Mouse (Mus musculus) mouse trophoblast stem cell (cell line): Measurements from ENCODE around the gene Ercc1.

ENCODE experiments used
- in situ Hi-C, 2 experiments: fragments of 300-500 bp; cut with MseI, MboI; formaldehyde crosslinking; loops; 2 replicates in 1 of 2; 3 replicates in 1 of 2; pipeline ENCODE4 v1.15.1; 2025

The Ercc1 gene

GRCm38 (mm10) chr7:19308454-19309277 is 35.9 kb upstream of the Ercc1 start:
- in situ Hi-C loops = no loop called here

DNA sequence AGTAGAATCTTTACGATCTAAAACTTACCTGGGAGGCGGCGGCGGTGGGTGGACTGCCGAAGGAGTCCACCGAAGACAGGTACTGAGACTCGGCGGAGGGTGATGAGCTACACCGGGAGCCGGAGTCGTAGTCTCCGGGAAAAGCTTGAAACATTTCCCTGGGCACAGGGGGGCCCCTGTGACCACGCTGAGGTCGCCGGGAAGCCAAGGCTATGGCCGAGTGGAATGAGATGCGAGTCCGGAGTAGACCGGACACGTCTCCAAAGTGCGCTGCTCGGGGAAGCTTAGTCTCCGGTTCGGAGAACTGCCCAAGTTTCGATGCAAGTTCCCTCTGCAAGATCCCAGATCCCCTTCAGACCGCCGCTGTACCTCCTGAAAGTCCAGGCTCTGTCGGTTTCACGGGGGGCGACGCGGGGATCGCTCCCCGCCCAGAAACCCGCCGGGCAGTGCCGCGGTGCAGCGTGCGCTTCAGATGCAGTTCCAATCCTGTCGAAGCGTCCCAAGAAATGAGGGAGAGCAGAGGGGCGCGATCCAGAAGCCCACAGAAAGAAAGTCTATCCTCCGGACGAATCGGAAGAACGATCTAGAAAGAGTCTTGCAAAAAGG is 35.2 kb upstream of the Ercc1 start:
- in situ Hi-C loops = no loop called here

DNA sequence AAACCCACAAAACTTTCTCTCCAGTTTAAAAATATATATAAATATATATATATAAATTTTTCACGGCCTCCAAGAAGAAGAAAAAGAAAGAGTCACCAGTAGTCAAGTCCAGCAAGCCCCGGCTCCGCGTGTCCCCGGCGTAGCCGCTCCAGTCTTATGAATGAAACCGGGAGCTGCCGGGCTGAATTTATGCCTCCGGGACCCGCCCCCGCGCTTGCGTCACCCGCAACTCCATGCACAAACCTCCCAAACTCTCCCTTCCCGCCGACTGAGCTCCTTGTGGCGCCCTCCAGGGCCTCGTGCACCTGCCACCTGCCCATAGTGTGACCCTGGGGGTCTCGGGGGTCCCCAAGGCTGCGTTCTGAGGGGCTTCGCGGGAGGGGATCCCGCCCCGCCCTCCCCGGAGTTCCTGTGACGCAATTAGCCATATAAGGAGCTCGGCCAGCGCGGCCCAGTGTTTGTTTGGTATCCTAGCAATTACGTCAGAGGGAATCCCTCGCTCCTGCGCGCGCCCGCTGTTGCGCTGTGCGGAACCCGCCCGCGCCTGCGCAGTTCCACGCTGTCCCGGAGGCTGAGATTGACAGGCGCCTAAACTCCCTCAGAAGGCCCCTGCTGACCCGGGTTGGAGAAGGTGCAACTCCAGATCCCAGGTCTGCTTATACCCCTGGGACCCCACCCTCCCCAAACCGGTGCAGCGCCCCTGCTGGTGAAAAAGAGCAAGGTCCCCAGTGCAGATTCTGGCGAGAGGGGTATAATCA is 34.5 kb upstream of the Ercc1 start, which contains the start of gene Fosb:
Gene Fosb, minus strand, starts transcription at position 168 of the 758 bp plus-strand sequence.
- in situ Hi-C loops = no loop called here

DNA sequence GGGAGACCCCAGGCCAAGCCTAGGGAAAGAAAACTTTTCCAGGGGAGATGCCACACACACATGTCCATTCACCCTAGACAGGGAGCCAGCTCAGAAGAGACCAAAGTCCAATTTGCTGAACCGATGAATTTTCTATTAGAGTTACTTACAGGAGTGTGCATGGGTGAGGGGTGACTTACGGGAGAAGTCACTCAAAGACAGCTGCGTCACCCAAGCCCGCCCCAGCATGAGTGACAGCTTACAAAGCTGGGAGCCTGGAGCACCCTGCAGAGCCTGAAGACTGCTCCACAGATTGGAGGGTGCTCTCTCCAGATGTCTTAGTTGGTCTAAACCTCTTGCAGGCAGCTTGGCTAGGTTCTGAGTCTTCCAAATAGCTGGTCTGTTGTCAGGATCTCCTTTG is 32.6 kb upstream of the Ercc1 start:
- in situ Hi-C loops = no loop called here

GRCm38 (mm10) chr7:19314033-19314432 is 30.5 kb upstream of the Ercc1 start:
- in situ Hi-C loops = no loop called here

- in situ Hi-C loops = no loop called here
These were observed 28.0 kb upstream of the Ercc1 start for GRCm38 (mm10) chr7:19316451-19317161.

GRCm38 (mm10) chr7:19318201-19318600 is 26.4 kb upstream of the Ercc1 start:
- in situ Hi-C loops = no loop called here

DNA sequence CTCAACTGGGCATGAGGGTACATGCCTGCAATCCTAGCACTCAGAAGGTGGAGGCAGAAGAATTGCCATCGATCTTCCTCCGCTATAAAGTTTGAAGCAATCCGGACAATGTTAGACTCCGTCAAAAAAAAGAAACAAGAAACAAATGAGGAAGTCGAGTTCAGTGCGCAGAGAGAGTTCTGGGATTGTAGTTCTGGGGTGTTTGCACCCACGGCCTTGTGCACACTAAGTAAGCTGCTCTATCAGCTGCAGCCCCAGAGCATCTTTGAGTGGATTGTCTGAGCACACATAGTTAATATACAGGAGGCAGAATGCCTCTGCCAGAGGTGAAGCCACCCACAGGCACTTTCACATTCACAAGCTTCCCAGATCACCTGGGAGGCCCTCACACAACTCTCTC is 25.9 kb upstream of the Ercc1 start:
- in situ Hi-C loops = no loop called here

GRCm38 (mm10) chr7:19319458-19319857 is 25.1 kb upstream of the Ercc1 start:
- in situ Hi-C loops = no loop called here

GRCm38 (mm10) chr7:19319906-19320305 is 24.7 kb upstream of the Ercc1 start:
- in situ Hi-C loops = no loop called here

DNA sequence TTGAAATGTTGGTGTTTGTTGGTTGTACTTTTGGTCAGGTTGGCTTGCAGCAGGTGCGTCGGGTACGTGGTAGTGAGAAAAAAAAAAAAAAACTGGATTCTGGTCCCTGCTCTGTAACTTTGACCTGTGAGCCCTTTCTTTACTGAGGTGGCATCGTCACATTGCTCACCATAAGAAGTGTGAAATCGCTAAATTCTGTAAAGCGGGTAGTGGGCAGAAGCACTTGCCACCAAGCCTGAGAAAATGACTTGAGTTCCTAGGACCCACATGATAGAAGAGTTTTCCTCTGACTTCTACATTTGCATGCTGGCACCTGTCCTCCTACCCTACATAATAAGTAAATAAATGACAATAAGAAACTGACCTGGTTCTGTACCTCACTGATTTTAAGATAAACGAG is 23.9 kb upstream of the Ercc1 start:
- in situ Hi-C loops = no loop called here

GRCm38 (mm10) chr7:19321464-19321863 is 23.1 kb upstream of the Ercc1 start:
- in situ Hi-C loops = no loop called here

- in situ Hi-C loops = no loop called here
These were observed 22.1 kb upstream of the Ercc1 start for GRCm38 (mm10) chr7:19322489-19322888.

DNA sequence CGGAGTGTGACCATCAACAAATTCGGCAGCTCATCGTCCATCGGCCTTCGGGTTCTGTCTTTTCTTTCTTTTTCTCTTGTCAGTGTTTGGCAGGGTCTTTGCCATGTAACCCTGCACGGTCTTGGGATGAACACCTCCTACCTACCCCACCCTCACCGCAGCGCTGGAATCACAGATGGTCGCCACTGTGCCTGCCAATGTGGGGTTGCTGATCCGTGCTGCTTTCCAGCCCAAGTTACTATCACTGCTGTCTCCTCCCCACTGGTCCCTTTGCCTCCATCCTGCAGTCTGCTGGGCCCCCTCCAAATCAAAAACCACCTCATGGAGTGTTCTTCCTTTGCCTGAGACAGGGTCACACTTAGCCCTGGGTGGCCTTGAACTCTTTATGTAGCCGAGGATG is 20.4 kb upstream of the Ercc1 start:
- in situ Hi-C loops = no loop called here

GRCm38 (mm10) chr7:19325262-19326199 is 19.0 kb upstream of the Ercc1 start:
- in situ Hi-C loops = no loop called here

DNA sequence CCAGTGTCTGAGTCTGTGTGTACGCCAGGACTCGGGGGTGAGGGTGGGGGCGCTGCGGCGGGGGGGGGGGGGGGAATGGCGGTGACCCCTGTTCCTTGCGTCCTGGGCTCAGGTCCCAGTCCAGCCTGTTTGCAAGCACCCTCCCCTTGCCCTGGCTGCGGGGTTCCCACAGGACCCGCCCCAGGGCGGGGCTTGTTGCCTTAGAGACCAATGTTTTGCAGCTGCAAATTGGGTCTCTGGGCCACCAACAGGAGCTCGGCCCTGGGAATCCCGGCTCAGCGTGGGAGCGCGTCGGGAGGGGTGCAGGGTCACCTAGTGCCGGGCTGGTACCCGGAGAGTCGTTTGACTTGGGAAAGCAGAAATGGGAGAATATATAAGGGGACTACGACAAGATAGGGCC is 18.2 kb upstream of the Ercc1 start:
- in situ Hi-C loops = no loop called here

GRCm38 (mm10) chr7:19327128-19327527 is 17.4 kb upstream of the Ercc1 start:
- in situ Hi-C loops = no loop called here

GRCm38 (mm10) chr7:19327782-19328181 is 16.8 kb upstream of the Ercc1 start:
- in situ Hi-C loops = no loop called here

DNA sequence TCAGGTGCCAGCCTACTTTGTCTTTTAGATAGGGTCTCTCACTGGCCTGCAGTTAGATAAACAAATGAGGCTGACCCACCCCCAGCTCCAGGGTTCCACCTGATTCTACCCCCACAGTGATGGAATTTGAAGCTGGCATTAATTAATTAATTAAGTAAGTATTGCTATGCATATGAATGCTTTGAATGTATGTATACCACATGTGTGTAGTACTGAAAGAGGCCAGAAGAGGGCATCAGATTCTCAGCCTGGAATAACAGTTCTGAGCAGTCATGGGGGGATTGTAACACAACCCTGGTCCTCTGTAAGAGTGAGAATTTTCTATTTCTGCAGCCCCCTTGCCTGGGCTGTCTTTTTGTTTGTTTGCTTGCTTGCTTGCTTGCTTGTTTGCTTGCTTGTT is 16.2 kb upstream of the Ercc1 start:
- in situ Hi-C loops = no loop called here

GRCm38 (mm10) chr7:19331910-19332309 is 12.7 kb upstream of the Ercc1 start:
- in situ Hi-C loops = no loop called here
